Mouse (Mus musculus) thymus, postnatal 14 days (tissue): ENCODE data around the gene Kctd19.
A peak's percentile ranks its signal among the peaks of the same experiment; 100 is the strongest.

Experiments
- DNase-seq: peaks from one replicate; pipeline ENCODE4 v3.0.0; 2021

Kctd19 gene

GRCm38 (mm10) chr8:105355179-105356024, 57.9 kb downstream of the Kctd19 start:
- peak; percentile 76 for DNase-seq

DNA sequence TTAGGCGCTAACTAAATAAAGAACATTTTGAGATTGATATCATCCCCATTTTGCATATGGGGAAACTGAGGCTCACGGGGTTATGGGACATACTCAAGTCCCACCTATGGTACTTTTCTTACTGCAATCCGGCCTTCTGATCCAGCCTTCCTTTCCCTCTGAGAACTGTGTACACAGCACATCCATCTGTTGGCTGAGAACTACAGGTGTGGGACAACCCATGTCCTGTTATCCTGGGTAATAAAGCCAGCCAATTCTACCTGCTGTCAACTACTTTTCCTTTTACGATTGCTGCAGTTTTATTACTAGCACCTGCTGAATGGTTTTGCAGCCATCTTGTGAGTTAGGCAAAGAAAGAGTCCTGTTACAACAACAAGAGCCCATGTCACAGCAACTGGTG, 58.8 kb downstream of the Kctd19 start:
- DNase-seq: no peak

DNA sequence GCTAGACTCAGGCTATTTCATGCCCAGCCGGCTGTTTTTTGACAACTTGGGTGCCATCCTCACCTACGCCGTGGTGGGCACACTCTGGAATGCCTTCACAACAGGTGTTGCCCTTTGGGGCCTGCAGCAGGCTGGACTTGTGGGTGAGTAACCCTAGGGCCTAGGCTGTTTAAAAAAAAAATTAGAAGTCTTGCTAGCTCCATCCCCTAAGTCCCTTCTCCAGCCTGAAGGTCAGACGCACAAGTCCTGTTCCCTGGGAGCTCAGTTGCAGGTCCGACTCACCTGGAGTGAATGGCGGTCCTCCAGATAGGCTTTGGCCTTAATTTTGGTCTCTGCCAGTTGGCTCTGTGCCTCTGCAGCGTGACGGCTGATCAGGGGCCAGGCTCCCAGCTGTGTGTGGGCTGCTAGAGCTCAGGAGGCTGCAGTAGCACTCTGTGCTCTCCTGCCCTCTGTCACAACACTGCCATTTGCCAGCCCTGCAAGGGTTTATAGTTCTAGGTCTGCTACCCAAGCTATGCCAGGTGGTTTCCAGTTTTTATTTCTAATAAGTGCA, 59.6 kb downstream of the Kctd19 start:
- no peak for DNase-seq

DNA sequence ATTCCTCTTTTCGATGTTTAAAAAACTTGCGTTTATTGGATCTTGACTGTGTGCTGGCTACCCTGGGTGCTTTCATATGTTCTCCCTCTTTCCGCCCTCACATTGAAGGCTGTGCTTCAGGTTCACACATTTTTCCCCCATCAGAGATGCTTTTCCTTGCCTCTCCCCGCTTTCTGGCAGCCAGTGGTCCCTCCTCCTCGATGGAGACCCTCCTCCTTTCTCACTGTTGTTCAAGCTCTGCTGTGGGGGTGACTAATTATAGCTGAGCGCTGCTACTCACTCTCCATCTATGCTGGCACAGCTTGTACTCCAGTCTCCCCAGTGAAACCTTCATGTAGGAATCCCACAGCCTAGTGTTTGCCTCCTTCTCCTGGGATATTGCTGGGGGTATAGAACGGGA, 63.1 kb downstream of the Kctd19 start:
- DNase-seq: no peak

- peak; percentile 39 for DNase-seq
Measured at GRCm38 (mm10) chr8:105349096-105349771, 64.1 kb downstream of the Kctd19 start.

DNA sequence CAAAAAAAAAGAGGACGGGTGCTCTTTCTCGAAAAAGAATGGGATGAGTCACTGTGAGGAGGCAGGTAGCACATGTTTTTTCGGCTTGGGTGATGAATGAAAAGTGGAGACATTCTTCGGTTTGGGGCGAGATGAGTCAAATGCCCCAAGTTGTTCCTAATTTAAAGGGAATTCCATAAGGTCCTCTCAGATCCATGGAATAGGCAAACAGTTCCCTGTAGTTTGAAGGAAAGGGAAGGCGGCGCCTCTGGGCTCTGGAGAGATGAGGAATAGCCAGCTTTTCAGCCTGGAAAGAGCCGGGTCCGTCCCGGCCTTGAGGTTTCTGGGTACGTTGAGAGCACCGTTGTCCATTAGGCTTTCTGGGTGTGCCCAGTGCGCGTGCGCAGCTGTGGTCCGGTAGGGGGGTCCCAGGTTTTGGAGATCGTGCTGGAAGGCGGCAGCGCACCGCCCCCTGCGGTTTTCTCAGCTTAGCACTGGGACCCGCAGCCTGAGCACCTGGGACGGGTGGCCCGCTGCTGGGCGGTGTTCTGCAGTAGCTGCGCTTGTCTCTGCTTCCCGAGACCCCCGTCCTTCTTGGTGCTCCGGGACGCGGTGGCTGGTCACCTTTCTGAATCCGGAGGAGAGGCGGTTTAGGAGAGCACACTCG, 64.7 kb downstream of the Kctd19 start, which contains the start of gene Slc9a5:
Gene Slc9a5 (plus strand): TSS at position 394 of the 646 bp plus-strand sequence.
- peak; percentile 77 for DNase-seq

DNA sequence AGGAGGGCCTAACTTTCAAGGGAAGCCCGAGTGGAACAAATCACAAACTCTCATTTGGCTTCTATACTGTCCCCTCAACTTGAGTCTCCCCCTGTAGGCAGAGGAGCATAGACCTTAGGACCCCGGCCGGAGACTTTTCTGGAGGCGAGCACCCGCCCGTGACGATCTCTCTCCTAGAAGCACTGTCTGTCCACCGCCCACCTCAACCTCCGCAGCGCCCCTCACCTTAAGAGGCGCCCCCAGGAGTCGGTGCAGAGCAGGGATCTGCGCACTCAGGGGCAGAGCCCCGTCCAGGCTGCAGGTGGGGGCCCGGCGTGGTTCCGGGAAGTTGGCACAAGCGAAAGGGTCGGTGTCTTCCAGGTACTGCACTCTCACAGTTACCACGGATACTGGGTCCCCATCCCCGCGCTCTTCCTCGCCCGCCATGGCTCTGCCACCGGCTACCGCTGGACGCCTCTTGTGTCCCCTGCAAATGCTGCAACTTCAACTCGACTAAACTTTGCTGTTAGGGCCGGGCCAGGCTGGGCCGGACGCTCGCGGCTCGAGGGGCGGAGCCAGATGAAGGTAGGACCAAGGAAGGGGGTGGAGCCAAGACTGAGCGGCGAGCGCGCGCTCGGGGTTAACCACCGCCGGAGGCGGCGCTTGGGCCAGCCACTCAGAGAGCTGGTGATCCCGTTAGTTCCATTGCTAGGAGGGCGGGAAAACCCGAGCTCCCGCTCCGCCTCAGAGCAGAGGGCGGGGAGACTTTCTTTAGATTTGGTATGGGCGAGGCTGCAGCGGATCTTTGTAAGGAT, 65.7 kb downstream of the Kctd19 start, which contains the start of gene Fhod1:
Gene Fhod1 (minus strand): TSS at position 526 of the 794 bp plus-strand sequence.
- peak; percentile 90 for DNase-seq

- DNase-seq: peak; percentile 46
Measured at GRCm38 (mm10) chr8:105346611-105347427, 66.5 kb downstream of the Kctd19 start.

DNA sequence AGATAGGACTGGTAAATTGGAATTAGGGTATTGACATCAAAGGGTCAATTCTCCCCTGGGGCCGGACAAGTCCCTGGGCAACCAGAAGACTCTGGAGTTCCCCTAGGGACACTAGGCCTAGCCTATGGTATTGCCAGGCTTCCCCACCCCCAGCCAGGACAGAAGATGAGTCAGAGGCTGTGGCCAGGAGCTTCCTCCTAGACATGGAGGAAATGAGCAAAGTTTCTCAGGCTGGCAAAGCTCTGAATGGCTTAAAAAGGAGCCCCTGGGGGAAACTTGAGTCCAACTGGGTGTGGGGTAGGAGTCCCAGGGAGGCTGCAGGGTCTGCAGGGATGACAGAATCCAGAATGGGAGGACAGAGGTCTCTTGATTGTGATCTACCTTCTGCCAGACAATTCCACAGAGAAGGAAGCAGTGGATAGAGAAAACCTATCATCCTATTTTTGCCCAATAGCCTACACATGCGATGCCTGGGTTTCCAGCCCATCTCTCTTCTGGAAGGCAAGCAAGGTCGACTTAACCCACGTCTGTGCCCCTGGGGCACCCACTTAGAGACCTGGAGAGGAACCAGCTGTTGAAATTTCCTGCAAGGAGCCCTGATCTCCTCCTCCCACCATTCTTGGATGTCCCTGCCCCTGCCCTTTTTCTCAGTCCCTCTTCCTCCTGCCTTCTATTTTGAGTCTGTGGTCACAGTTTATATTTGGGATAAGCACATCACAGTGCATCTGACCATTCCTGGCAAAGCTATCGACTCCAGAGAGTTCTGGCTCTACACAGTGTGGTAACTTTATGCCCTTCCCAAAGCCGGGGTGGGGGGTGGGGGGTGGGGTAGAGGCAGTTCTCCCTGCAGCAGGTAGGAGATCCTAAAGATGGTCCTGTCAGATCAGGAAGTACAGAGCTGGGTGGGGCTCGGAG, 68.0 kb downstream of the Kctd19 start:
- no peak for DNase-seq

GRCm38 (mm10) chr8:105343791-105344574, 69.3 kb downstream of the Kctd19 start:
- DNase-seq: no peak

DNA sequence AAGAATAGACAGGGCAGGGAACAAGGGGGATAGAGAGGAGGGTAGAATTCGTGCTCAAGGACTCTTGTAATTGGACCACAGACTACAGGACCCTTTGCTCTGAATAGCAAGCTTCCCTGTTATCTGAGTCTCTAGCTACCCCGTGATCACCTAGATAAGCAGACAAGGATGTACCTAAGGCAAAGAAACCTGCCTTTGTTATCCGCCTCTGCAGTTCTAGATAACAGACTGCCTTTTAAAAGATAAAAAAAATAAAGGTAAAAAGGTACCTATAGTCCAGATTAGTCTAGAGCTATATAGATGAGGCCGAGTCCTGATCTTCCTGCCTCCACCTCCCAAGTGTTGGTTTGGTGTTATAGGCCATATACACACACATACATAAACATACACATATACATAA, 70.5 kb downstream of the Kctd19 start:
- no peak for DNase-seq

GRCm38 (mm10) chr8:105341399-105341798, 71.9 kb downstream of the Kctd19 start:
- no peak for DNase-seq

- DNase-seq: no peak
Measured at GRCm38 (mm10) chr8:105339886-105340635, 73.2 kb downstream of the Kctd19 start.

- no peak for DNase-seq
Measured at GRCm38 (mm10) chr8:105338992-105339391, 74.3 kb downstream of the Kctd19 start.

DNA sequence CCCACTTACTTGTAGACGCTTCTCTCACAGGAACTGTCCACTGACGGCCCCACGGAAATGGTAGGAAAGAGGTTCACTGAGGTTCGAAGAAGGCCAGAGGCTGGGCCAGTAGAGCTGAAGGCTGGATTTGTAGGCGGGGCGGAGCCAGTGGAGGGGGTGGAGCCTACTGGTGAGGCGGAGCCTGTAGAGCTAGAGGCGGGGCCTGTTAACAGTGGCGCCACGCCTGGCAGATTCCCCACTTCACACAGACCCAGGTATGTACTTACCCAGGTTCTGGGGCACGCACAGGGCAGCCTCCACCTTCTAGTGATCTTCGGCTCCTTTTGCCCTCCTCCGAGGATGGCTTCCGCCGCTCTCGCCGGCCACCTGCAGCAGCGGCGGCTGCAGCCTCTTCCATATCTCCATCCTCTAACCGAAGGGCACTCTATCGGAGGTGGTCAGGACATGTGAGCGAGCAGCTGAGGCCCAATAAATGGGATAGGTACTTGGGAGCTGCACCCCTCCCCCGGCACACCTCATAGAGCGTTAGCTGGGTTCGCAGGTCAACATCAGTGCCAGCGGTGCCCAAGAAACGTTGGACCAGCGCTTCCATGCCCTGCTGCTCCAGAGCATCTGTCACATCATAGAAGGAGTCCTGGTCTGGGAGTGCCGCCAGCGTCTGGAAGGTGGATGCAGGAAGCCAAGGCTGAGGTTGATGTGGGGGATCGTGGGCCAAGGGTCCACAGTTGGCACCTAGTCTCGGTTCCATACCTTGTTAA, 76.8 kb downstream of the Kctd19 start:
- DNase-seq: no peak
